Mouse (Mus musculus) heart, embryonic 15.5 days (tissue): ENCODE measurements around the gene Avpr2. TPM values are rescaled to one million over a fixed set of nuclear protein-coding genes. Genes with fewer than 3 reads are reported as not detected.
A peak's percentile ranks its signal among the peaks of the same experiment; 100 is the strongest.

ENCODE experiments used
- ATAC-seq: fragments of 200-750 bp; cut with Nextera tagmentation; replicated peaks from 2 replicates; pipeline ENCODE4 v1.8.0; 2017; ENCODE audit warnings: low read depth, moderate TSS enrichment; ENCODE audit not compliant: insufficient number of reproducible peaks, insufficient read depth, low FRiP score
- H3K27ac ChIP-seq: fragments of 300-500 bp; sonication (generic); 2 replicates; pipeline ENCODE4 v1.5.1; 2015; ENCODE audit warnings: mild to moderate bottlenecking, inconsistent platforms
- H3K27me3 ChIP-seq: fragments of 300-500 bp; sonication (generic); 2 replicates; pipeline ENCODE4 v1.6.1; 2015; ENCODE audit warnings: inconsistent platforms
- H3K36me3 ChIP-seq: fragments of 300-500 bp; sonication (generic); 2 replicates; pipeline ENCODE4 v1.6.1; 2015; ENCODE audit warnings: mild to moderate bottlenecking, inconsistent platforms
- H3K4me1 ChIP-seq: fragments of 300-500 bp; sonication (generic); replicated peaks from 2 replicates; pipeline ENCODE4 v1.6.1; 2015; ENCODE audit warnings: inconsistent platforms
- H3K4me2 ChIP-seq: fragments of 300-500 bp; sonication (generic); 2 replicates; pipeline ENCODE4 v1.6.1; 2015; ENCODE audit warnings: inconsistent platforms, mild to moderate bottlenecking, moderate library complexity
- H3K4me3 ChIP-seq: fragments of 300-500 bp; sonication (generic); 2 replicates; pipeline ENCODE4 v1.5.1; 2015; ENCODE audit warnings: mild to moderate bottlenecking, inconsistent platforms
- H3K9ac ChIP-seq: fragments of 300-500 bp; sonication (generic); 2 replicates; pipeline ENCODE4 v1.6.1; 2015; ENCODE audit warnings: mild to moderate bottlenecking, inconsistent platforms
- H3K9me3 ChIP-seq: fragments of 300-500 bp; sonication (generic); replicated peaks from 2 replicates; pipeline ENCODE4 v1.6.1; 2016; ENCODE audit warnings: inconsistent platforms
- WGBS: fragments of 180-500 bp; shearing (Covaris S2); methylation state at CpG from one replicate; pipeline ENCODE4 v1.1.7; 2015; ENCODE audit warnings: mixed read lengths; 5-methylcytosine and 5-hydroxymethylcytosine counted together
- polyA plus RNA-seq: library from polyadenylated mRNA; unstranded; fragments of >200 nt; fragmentation: Nextera tagmentation; extraction: Ambion mirVana; gene quantifications from 2 replicates; pipeline ENCODE4 v1.2.1, GENCODE M21; 2015

Gene Avpr2
- polyA plus RNA-seq, result 0.04 and 0.22 TPM in 2 replicates

GRCm38 (mm10) chrX:73891551-73892152 is at the start of gene Avpr2:
TSS of gene Avpr2 (plus strand) at chrX:73892102.
- Histone ChIP-seq H3K27ac (no peak within 1 kb of the TSS), H3K36me3 (no peaks in the 10 kb centered on the region), H3K9ac (no peak within 1 kb of the TSS), H3K9me3 (no peaks in the 10 kb centered on the region), H3K4me1 (no peaks in the 10 kb centered on the region), H3K4me3 (no peak within 1 kb of the TSS), H3K27me3 (peaks cover 3% of the 10 kb centered on the region; the same call in 1 of the 2 replicates), H3K4me2 (no peak within 1 kb of the TSS)
- ATAC-seq, result no peak
- WGBS, result 68% methylated on average over 6 of the region's 6 CpGs

GRCm38 (mm10) chrX:73854326-73855086 is 37.4 kb upstream of the Avpr2 start:
- no peak; the same call in 1 of the 2 replicates for ATAC-seq
- no peaks in the 10 kb centered on the region for H3K36me3 ChIP-seq
- no peak overlapping the region for H3K27ac ChIP-seq
- H3K4me2 ChIP-seq, result no peak overlapping the region
- WGBS, result 62% methylated on average over 9 of the region's 9 CpGs
- no peak overlapping the region for H3K9ac ChIP-seq
- H3K4me3 ChIP-seq, result no peak overlapping the region
- H3K27me3 ChIP-seq, result no peaks in the 10 kb centered on the region; the same call in 1 of the 2 replicates
- H3K9me3 ChIP-seq, result no peaks in the 10 kb centered on the region
- H3K4me1 ChIP-seq, result no peaks in the 10 kb centered on the region

- peak; percentile 75 for ATAC-seq
- Histone ChIP-seq H3K36me3 (no peaks in the 10 kb centered on the region), H3K27me3 (no peaks in the 10 kb centered on the region; the same call in 1 of the 2 replicates), H3K9ac (no peak overlapping the region), H3K9me3 (no peaks in the 10 kb centered on the region), H3K4me3 (no peak overlapping the region), H3K4me1 (no peaks in the 10 kb centered on the region), H3K4me2 (no peak overlapping the region), H3K27ac (no peak overlapping the region)
- WGBS, result 44% methylated on average over 3 of the region's 3 CpGs
Measured at GRCm38 (mm10) chrX:73855087-73855408, 36.9 kb upstream of the Avpr2 start.

- no peaks in the 10 kb centered on the region for H3K4me1 ChIP-seq
- H3K9ac ChIP-seq, result no peak overlapping the region
- H3K27me3 ChIP-seq, result peaks cover 3% of the 10 kb centered on the region; the same call in 1 of the 2 replicates
- no peak overlapping the region for H3K4me2 ChIP-seq
- H3K36me3 ChIP-seq, result no peaks in the 10 kb centered on the region
- no peak overlapping the region for H3K27ac ChIP-seq
- H3K9me3 ChIP-seq, result no peaks in the 10 kb centered on the region
- no peak overlapping the region for H3K4me3 ChIP-seq
- WGBS, result 69% methylated on average over 3 of the region's 3 CpGs
- ATAC-seq, result no peak
Measured at GRCm38 (mm10) chrX:73864692-73865091, 27.2 kb upstream of the Avpr2 start.

- no peak overlapping the region for H3K4me2 ChIP-seq
- 29% methylated on average over 3 of the region's 3 CpGs for WGBS
- H3K36me3 ChIP-seq, result no peaks in the 10 kb centered on the region
- H3K4me3 ChIP-seq, result no peak overlapping the region
- H3K27me3 ChIP-seq, result no peaks in the 10 kb centered on the region
- no peak overlapping the region for H3K9ac ChIP-seq
- ATAC-seq, result no peak
- no peaks in the 10 kb centered on the region for H3K9me3 ChIP-seq
- no peaks in the 10 kb centered on the region for H3K4me1 ChIP-seq
- H3K27ac ChIP-seq, result no peak overlapping the region
Measured at GRCm38 (mm10) chrX:73867256-73867655, 24.6 kb upstream of the Avpr2 start.

GRCm38 (mm10) chrX:73867852-73868251 is 24.1 kb upstream of the Avpr2 start:
- H3K27ac ChIP-seq, result no peak overlapping the region
- no peaks in the 10 kb centered on the region for H3K9me3 ChIP-seq
- H3K36me3 ChIP-seq, result no peaks in the 10 kb centered on the region
- no peaks in the 10 kb centered on the region for H3K27me3 ChIP-seq
- no peak for ATAC-seq
- no peaks in the 10 kb centered on the region for H3K4me1 ChIP-seq
- no peak overlapping the region for H3K4me3 ChIP-seq
- 70% methylated on average over 1 of the region's 1 CpGs for WGBS
- H3K9ac ChIP-seq, result no peak overlapping the region
- no peak overlapping the region for H3K4me2 ChIP-seq

- Histone ChIP-seq H3K4me2 (no peak overlapping the region), H3K36me3 (no peaks in the 10 kb centered on the region), H3K9ac (no peak overlapping the region), H3K4me3 (no peak overlapping the region), H3K27me3 (no peaks in the 10 kb centered on the region), H3K9me3 (no peaks in the 10 kb centered on the region), H3K4me1 (no peaks in the 10 kb centered on the region), H3K27ac (no peak overlapping the region)
- no peak for ATAC-seq
- WGBS, result 14% methylated on average over 5 of the region's 5 CpGs
Measured at GRCm38 (mm10) chrX:73869334-73869733, 22.6 kb upstream of the Avpr2 start.

GRCm38 (mm10) chrX:73871474-73871873 is 20.4 kb upstream of the Avpr2 start:
- Histone ChIP-seq H3K4me1 (no peaks in the 10 kb centered on the region), H3K27ac (no peak overlapping the region), H3K27me3 (no peaks in the 10 kb centered on the region), H3K9me3 (no peaks in the 10 kb centered on the region), H3K9ac (no peak overlapping the region), H3K4me3 (no peak overlapping the region), H3K4me2 (no peak overlapping the region), H3K36me3 (no peaks in the 10 kb centered on the region)
- ATAC-seq, result no peak

- 20% methylated on average over 1 of the region's 1 CpGs for WGBS
- H3K36me3 ChIP-seq, result no peaks in the 10 kb centered on the region
- ATAC-seq, result no peak
- no peaks in the 10 kb centered on the region for H3K9me3 ChIP-seq
- H3K27ac ChIP-seq, result no peak overlapping the region
- no peak overlapping the region for H3K9ac ChIP-seq
- H3K27me3 ChIP-seq, result no peaks in the 10 kb centered on the region
- no peak overlapping the region for H3K4me2 ChIP-seq
- H3K4me3 ChIP-seq, result no peak overlapping the region
- no peaks in the 10 kb centered on the region for H3K4me1 ChIP-seq
Measured at GRCm38 (mm10) chrX:73871956-73872355, 19.9 kb upstream of the Avpr2 start.

GRCm38 (mm10) chrX:73875881-73876280 is 16.0 kb upstream of the Avpr2 start:
- H3K9ac ChIP-seq, result no peak overlapping the region
- no peak overlapping the region for H3K4me2 ChIP-seq
- H3K27me3 ChIP-seq, result peaks cover 21% of the 10 kb centered on the region
- WGBS, result 70% methylated on average over 2 of the region's 2 CpGs
- H3K36me3 ChIP-seq, result no peaks in the 10 kb centered on the region
- no peak overlapping the region for H3K4me3 ChIP-seq
- peaks cover 5% of the 10 kb centered on the region; the same call in 1 of the 2 replicates for H3K4me1 ChIP-seq
- no peak overlapping the region for H3K27ac ChIP-seq
- no peaks in the 10 kb centered on the region for H3K9me3 ChIP-seq
- ATAC-seq, result no peak

- no peak overlapping the region for H3K27ac ChIP-seq
- no peaks in the 10 kb centered on the region for H3K36me3 ChIP-seq
- no peaks in the 10 kb centered on the region for H3K9me3 ChIP-seq
- H3K4me1 ChIP-seq, result peaks cover 5% of the 10 kb centered on the region; the same call in 1 of the 2 replicates
- peaks cover 21% of the 10 kb centered on the region for H3K27me3 ChIP-seq
- no peak overlapping the region for H3K4me2 ChIP-seq
- H3K4me3 ChIP-seq, result no peak overlapping the region
- ATAC-seq, result no peak
- no peak overlapping the region for H3K9ac ChIP-seq
- 78% methylated on average over 1 of the region's 1 CpGs for WGBS
Measured at GRCm38 (mm10) chrX:73877014-73877413, 14.9 kb upstream of the Avpr2 start.
